Mouse (Mus musculus) stomach, embryonic 16.5 days (tissue): Measurements from ENCODE around the gene Bmp2. TPM values are rescaled to one million over a fixed set of nuclear protein-coding genes. Genes with fewer than 3 reads are reported as not detected.
A peak's percentile ranks its signal among the peaks of the same experiment; 100 is the strongest.

ENCODE experiments used
- ATAC-seq: fragments of 200-750 bp; cut with Nextera tagmentation; 2 replicates; pipeline ENCODE4 v1.8.0; 2017; ENCODE audit warnings: moderate number of reproducible peaks, moderate TSS enrichment; ENCODE audit not compliant: insufficient read depth, low FRiP score
- H3K27ac ChIP-seq: fragments of 300-500 bp; sonication (generic); 2 replicates; pipeline ENCODE4 v1.5.1; 2014; ENCODE audit warnings: low read length
- H3K27me3 ChIP-seq: fragments of 300-500 bp; sonication (generic); 2 replicates; pipeline ENCODE4 v1.6.1; 2014; ENCODE audit warnings: low read length, control low read depth, mixed read lengths; ENCODE audit not compliant: control insufficient read depth, insufficient read depth
- H3K36me3 ChIP-seq: fragments of 300-500 bp; sonication (generic); 2 replicates; pipeline ENCODE4 v1.6.1; 2014; ENCODE audit warnings: low read length; ENCODE audit not compliant: control insufficient read depth, insufficient read depth
- H3K4me1 ChIP-seq: fragments of 300-500 bp; sonication (generic); 2 replicates; pipeline ENCODE4 v1.6.1; 2014; ENCODE audit warnings: low read length, control low read depth, mixed read lengths; ENCODE audit not compliant: control insufficient read depth, insufficient read depth
- H3K4me2 ChIP-seq: fragments of 300-500 bp; sonication (generic); 2 replicates; pipeline ENCODE4 v1.6.1; 2014; ENCODE audit warnings: low read depth, low read length, mixed read lengths
- H3K4me3 ChIP-seq: fragments of 300-500 bp; sonication (generic); replicated peaks from 2 replicates; pipeline ENCODE4 v1.5.1; 2014; ENCODE audit warnings: mild to moderate bottlenecking, low read length
- H3K9ac ChIP-seq: fragments of 300-500 bp; sonication (generic); 2 replicates; pipeline ENCODE4 v1.6.1; 2014; ENCODE audit warnings: low read length
- H3K9me3 ChIP-seq: fragments of 300-500 bp; sonication (generic); replicated peaks from 2 replicates; pipeline ENCODE4 v1.6.1; 2016; ENCODE audit warnings: low read length, control low read depth; ENCODE audit not compliant: control insufficient read depth
- WGBS: fragments of 180-500 bp; shearing (Covaris S2); extraction: QIAGEN DNeasy Blood & Tissue Kit; methylation state at CpG from one replicate; pipeline ENCODE4 v1.1.7; 2014; 5-methylcytosine and 5-hydroxymethylcytosine counted together
- polyA plus RNA-seq: library from polyadenylated mRNA; unstranded; fragments of >200 nt; fragmentation: Nextera tagmentation; extraction: Ambion mirVana; gene quantifications from 2 replicates; pipeline ENCODE4 v1.2.1, GENCODE M21; 2015

The Bmp2 gene
- polyA plus RNA-seq, 1 experiment from 2014 or later = 11.0 TPM

GRCm38 (mm10) chr2:133522121-133522520, 29.8 kb upstream of the Bmp2 start:
- Histone ChIP-seq H3K27ac (no peak overlapping the region), H3K9me3 (no peaks in the 10 kb centered on the region), H3K4me3 (no peak overlapping the region), H3K4me2 (no peak overlapping the region), H3K36me3 (no peaks in the 10 kb centered on the region), H3K9ac (no peak overlapping the region), H3K27me3 (no peaks in the 10 kb centered on the region), H3K4me1 (no peaks in the 10 kb centered on the region)
- no peak for ATAC-seq
- 77% methylated on average over 2 of the region's 2 CpGs for WGBS

GRCm38 (mm10) chr2:133525621-133526181, 26.3 kb upstream of the Bmp2 start:
- H3K27me3 ChIP-seq = no peaks in the 10 kb centered on the region
- no peak overlapping the region for H3K27ac ChIP-seq
- no peaks in the 10 kb centered on the region for H3K36me3 ChIP-seq
- H3K4me3 ChIP-seq = no peak overlapping the region
- 58% methylated on average over 4 of the region's 4 CpGs for WGBS
- H3K4me1 ChIP-seq = no peaks in the 10 kb centered on the region
- no peak for ATAC-seq
- no peak overlapping the region for H3K9ac ChIP-seq
- no peaks in the 10 kb centered on the region for H3K9me3 ChIP-seq
- no peak overlapping the region for H3K4me2 ChIP-seq

- no peaks in the 10 kb centered on the region for H3K36me3 ChIP-seq
- no peak overlapping the region for H3K4me3 ChIP-seq
- no peak overlapping the region for H3K27ac ChIP-seq
- no peak overlapping the region for H3K4me2 ChIP-seq
- 92% methylated on average over 9 of the region's 9 CpGs for WGBS
- H3K9ac ChIP-seq = no peak overlapping the region
- no peak for ATAC-seq
- no peaks in the 10 kb centered on the region for H3K27me3 ChIP-seq
- H3K9me3 ChIP-seq = no peaks in the 10 kb centered on the region
- no peaks in the 10 kb centered on the region for H3K4me1 ChIP-seq
These were observed 22.6 kb upstream of the Bmp2 start for GRCm38 (mm10) chr2:133529396-133529795.

GRCm38 (mm10) chr2:133533073-133533472, 18.9 kb upstream of the Bmp2 start:
- no peaks in the 10 kb centered on the region for H3K36me3 ChIP-seq
- no peaks in the 10 kb centered on the region for H3K9me3 ChIP-seq
- no peak overlapping the region for H3K4me2 ChIP-seq
- ATAC-seq = no peak
- no peak overlapping the region for H3K27ac ChIP-seq
- 79% methylated on average over 3 of the region's 3 CpGs for WGBS
- no peaks in the 10 kb centered on the region for H3K4me1 ChIP-seq
- H3K27me3 ChIP-seq = no peaks in the 10 kb centered on the region
- H3K4me3 ChIP-seq = no peak overlapping the region
- H3K9ac ChIP-seq = no peak overlapping the region

GRCm38 (mm10) chr2:133535481-133535880, 16.5 kb upstream of the Bmp2 start:
- no peak overlapping the region for H3K4me3 ChIP-seq
- H3K27me3 ChIP-seq = no peaks in the 10 kb centered on the region
- ATAC-seq = no peak
- no peaks in the 10 kb centered on the region for H3K4me1 ChIP-seq
- WGBS = 89% methylated on average over 9 of the region's 9 CpGs
- H3K9ac ChIP-seq = no peak overlapping the region
- no peak overlapping the region for H3K27ac ChIP-seq
- no peaks in the 10 kb centered on the region for H3K9me3 ChIP-seq
- H3K4me2 ChIP-seq = no peak overlapping the region
- H3K36me3 ChIP-seq = no peaks in the 10 kb centered on the region

- no peaks in the 10 kb centered on the region for H3K27me3 ChIP-seq
- no peak overlapping the region for H3K4me2 ChIP-seq
- no peak overlapping the region for H3K9ac ChIP-seq
- H3K4me3 ChIP-seq = no peak overlapping the region
- WGBS = 80% methylated on average over 7 of the region's 7 CpGs
- no peaks in the 10 kb centered on the region for H3K9me3 ChIP-seq
- H3K36me3 ChIP-seq = no peaks in the 10 kb centered on the region
- no peaks in the 10 kb centered on the region for H3K4me1 ChIP-seq
- ATAC-seq = no peak
- H3K27ac ChIP-seq = no peak overlapping the region
These were observed 15.1 kb upstream of the Bmp2 start for GRCm38 (mm10) chr2:133536812-133537211.

- WGBS = 89% methylated on average over 1 of the region's 1 CpGs
- H3K4me2 ChIP-seq = no peak overlapping the region
- H3K9me3 ChIP-seq = no peaks in the 10 kb centered on the region
- H3K9ac ChIP-seq = no peak overlapping the region
- H3K4me3 ChIP-seq = no peak overlapping the region
- no peaks in the 10 kb centered on the region for H3K36me3 ChIP-seq
- H3K27ac ChIP-seq = no peak overlapping the region
- no peaks in the 10 kb centered on the region for H3K4me1 ChIP-seq
- no peak for ATAC-seq
- H3K27me3 ChIP-seq = no peaks in the 10 kb centered on the region
These were observed 11.3 kb upstream of the Bmp2 start for GRCm38 (mm10) chr2:133540702-133541101.

DNA sequence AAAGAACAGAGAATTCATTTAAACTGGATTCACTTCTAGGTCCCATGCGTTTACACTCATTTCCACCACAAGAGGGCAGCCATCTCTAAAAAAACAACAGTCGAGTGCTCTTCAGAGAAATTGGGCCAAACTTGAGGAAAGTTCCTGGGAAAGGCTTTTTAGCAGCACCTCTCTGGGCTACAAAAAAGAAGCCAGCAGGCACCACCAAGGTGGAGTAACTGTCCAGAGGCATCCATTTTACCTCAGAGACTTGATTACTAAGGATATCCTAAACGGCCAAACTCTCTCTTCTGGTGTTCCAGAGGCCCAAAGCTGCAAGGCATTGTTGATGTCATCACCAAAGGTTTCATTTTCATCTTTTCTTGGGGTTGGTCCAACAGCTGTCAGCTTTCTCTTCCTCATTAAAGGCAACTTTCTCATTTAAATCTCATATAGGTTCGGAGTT, 1.7 kb upstream of the Bmp2 start:
- Histone ChIP-seq H3K4me1 (no peaks in the 10 kb centered on the region), H3K9me3 (no peaks in the 10 kb centered on the region), H3K27ac (no peak overlapping the region), H3K4me3 (no peak overlapping the region), H3K36me3 (no peaks in the 10 kb centered on the region), H3K27me3 (no peaks in the 10 kb centered on the region), H3K4me2 (no peak overlapping the region), H3K9ac (no peak overlapping the region)
- 24% methylated on average over 4 of the region's 4 CpGs for WGBS
- no peak for ATAC-seq

DNA sequence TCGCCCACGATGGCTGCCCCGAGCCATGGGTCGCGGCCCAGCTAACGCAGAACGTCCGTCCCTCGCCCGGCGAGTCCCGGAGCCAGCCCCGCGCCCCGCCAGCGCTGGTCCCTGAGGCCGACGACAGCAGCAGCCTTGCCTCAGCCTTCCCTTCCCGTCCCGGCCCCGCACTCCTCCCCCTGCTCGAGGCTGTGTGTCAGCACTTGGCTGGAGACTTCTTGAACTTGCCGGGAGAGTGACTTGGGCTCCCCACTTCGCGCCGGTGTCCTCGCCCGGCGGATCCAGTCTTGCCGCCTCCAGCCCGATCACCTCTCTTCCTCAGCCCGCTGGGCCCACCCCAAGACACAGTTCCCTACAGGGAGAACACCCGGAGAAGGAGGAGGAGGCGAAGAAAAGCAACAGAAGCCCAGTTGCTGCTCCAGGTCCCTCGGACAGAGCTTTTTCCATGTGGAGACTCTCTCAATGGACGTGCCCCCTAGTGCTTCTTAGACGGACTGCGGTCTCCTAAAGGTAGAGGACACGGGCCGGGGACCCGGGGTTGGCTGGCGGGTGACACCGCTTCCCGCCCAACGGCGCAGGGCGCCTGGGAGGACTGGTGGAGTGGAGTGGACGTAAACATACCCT, 995 bp downstream of the Bmp2 start:
- H3K27me3 ChIP-seq = no peaks in the 10 kb centered on the region
- under 1% methylated on average over 47 of the region's 48 CpGs for WGBS
- no peaks in the 10 kb centered on the region for H3K9me3 ChIP-seq
- H3K9ac ChIP-seq = peak overlapping the region; percentile 84
- no peaks in the 10 kb centered on the region for H3K36me3 ChIP-seq
- no peaks in the 10 kb centered on the region for H3K4me1 ChIP-seq
- peak overlapping the region; percentile 88 for H3K4me2 ChIP-seq
- H3K4me3 ChIP-seq = peak overlapping the region; percentile 62
- ATAC-seq = 0 out of 2 replicates have a peak, but pooled peaks have one; percentile 5
- peak overlapping the region; percentile 38; the same call in 1 of the 2 replicates for H3K27ac ChIP-seq
